Mouse (Mus musculus) myocyte (in vitro differentiated cells): Measurements from ENCODE around the gene Hpgds. TPM values are rescaled to one million over a fixed set of nuclear protein-coding genes. Genes with fewer than 3 reads are reported as not detected.

Experiments
- H3K27me3 ChIP-seq: one replicate; pipeline ENCODE4 v1.6.1; 2011; ENCODE audit not compliant: control insufficient read depth, insufficient read depth, insufficient read length
- H3K36me3 ChIP-seq: one replicate; pipeline ENCODE4 v1.6.1; 2011; ENCODE audit not compliant: control insufficient read depth, insufficient read depth
- H3K4me2 ChIP-seq: one replicate; pipeline ENCODE4 v1.6.1; 2011; ENCODE audit warnings: low read depth, control low read depth
- H3K4me3 ChIP-seq: one replicate; pipeline ENCODE4 v1.5.1; 2011; ENCODE audit warnings: mild to moderate bottlenecking, control low read depth, moderate library complexity
- H3K79me2 ChIP-seq: one replicate; pipeline ENCODE4 v1.6.1; 2011; ENCODE audit not compliant: control insufficient read depth, insufficient read depth
- H3ac ChIP-seq: one replicate; pipeline ENCODE4 v1.6.1; 2011; ENCODE audit not compliant: control insufficient read depth, insufficient read length
- CEBPB ChIP-seq: IDR thresholded peaks from 2 replicates; pipeline ENCODE4 v1.6.1; 2011; ENCODE audit warnings: mild to moderate bottlenecking, moderate library complexity; ENCODE audit not compliant: poor library complexity, insufficient read depth, severe bottlenecking
- E2F4 ChIP-seq: IDR thresholded peaks from one replicate; pipeline ENCODE4 v1.6.1; 2011; ENCODE audit warnings: mild to moderate bottlenecking, control low read depth, moderate library complexity; ENCODE audit not compliant: insufficient read depth
- MAX ChIP-seq: IDR thresholded peaks from one replicate; pipeline ENCODE4 v1.6.1; 2011; ENCODE audit warnings: low read depth, mild to moderate bottlenecking, control low read depth
- MYOD1 ChIP-seq, 3 experiments: IDR thresholded peaks; one replicate each; pipeline ENCODE4 v1.6.1; 2011; ENCODE audit warnings: control low read depth in 2 of 3, low read depth in 2 of 3, mild to moderate bottlenecking in 2 of 3, moderate library complexity in 1 of 3; ENCODE audit not compliant: insufficient read length in 2 of 3, control insufficient read depth in 1 of 3
- MYOG ChIP-seq, 3 experiments: IDR thresholded peaks; one replicate each; pipeline ENCODE4 v1.6.1; 2011; ENCODE audit warnings: control low read depth in 2 of 3, low read depth in 2 of 3, mild to moderate bottlenecking in 2 of 3; ENCODE audit not compliant: insufficient read length in 2 of 3, control insufficient read depth in 1 of 3, insufficient read depth in 1 of 3
- POLR2A ChIP-seq: IDR thresholded peaks from one replicate; pipeline ENCODE4 v1.6.1; 2011; ENCODE audit warnings: low read depth, mild to moderate bottlenecking, control low read depth, moderate library complexity; ENCODE audit not compliant: insufficient read length
- POLR2AphosphoS2 ChIP-seq: IDR thresholded peaks from one replicate; pipeline ENCODE4 v1.6.1; 2011; ENCODE audit warnings: low read depth, control low read depth; ENCODE audit not compliant: insufficient read length
- REST ChIP-seq: IDR thresholded peaks from one replicate; pipeline ENCODE4 v1.6.1; 2011; ENCODE audit warnings: mild to moderate bottlenecking, control low read depth, moderate library complexity; ENCODE audit not compliant: insufficient read depth, insufficient read length
- SRF ChIP-seq: IDR thresholded peaks from one replicate; pipeline ENCODE4 v1.6.1; 2011; ENCODE audit warnings: low read depth; ENCODE audit not compliant: control insufficient read depth, insufficient read length
- TCF12 ChIP-seq: IDR thresholded peaks from one replicate; pipeline ENCODE4 v1.6.1; 2011; ENCODE audit warnings: mild to moderate bottlenecking, control low read depth; ENCODE audit not compliant: poor library complexity, insufficient read depth, severe bottlenecking
- TCF3 ChIP-seq: IDR thresholded peaks from one replicate; pipeline ENCODE4 v1.6.1; 2011; ENCODE audit warnings: low read depth, control low read depth; ENCODE audit not compliant: insufficient read length
- USF1 ChIP-seq: IDR thresholded peaks from one replicate; pipeline ENCODE4 v1.6.1; 2011; ENCODE audit warnings: low read depth, mild to moderate bottlenecking, control low read depth, moderate library complexity
- polyA plus RNA-seq: library from polyadenylated mRNA; unstranded; fragments of >200 nt; fragmentation: generic; extraction: Trizol; gene quantifications from one replicate; pipeline ENCODE4 v1.2.1, GENCODE M21; 2012; ENCODE audit warnings: missing spikeins

The Hpgds gene
- polyA plus RNA-seq, 1 experiment, result 0.04 TPM

DNA sequence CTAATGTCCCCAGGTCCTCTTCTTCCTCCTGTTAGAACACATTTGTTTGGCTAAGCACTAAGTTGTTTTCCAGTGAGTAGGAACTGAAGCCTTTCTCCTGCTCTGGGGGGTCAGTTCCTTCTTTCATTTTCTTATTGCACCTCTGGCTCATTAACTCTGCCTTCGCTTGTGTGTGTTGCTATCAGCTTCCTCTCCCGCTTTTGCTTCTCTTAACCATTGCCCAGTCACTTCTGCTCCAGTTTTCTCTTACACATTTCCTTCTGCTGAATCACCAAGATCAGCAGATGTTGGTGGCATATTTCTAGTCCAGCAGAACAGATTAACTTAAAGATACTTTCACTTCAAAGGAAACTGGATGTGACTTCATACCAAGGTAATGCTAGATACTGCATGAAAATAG is 29.8 kb downstream of the Hpgds start:
- H3K79me2 ChIP-seq, result no peaks in the 10 kb centered on the region
- H3K36me3 ChIP-seq, result peaks cover 60% of the 10 kb centered on the region

DNA sequence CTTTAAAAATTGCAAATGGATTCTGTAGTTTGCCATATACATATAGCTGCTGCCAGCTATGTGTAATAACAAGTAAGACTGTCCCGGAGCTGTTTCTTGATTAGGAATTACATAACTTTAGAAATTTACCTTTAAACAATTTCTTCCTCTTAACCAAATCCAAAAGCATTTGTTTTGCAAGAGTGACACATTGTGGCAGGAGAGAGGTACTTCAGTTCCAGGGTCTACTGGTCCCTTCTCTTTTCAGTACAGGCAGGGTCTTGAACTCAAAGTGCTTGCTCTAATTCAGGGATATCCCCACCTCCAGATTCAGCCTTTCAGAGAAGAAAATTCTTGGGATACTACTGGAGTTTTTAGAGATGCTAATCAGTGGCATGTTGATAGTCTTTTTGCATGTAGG is 65.6 kb downstream of the Hpgds start:
- Histone ChIP-seq H3K36me3 (peaks cover 26% of the 10 kb centered on the region), H3K79me2 (no peaks in the 10 kb centered on the region)
- TF ChIP-seq MAX (no peak), POLR2AphosphoS2 (no peak), CEBPB (no peak), TCF12 (no peak), MYOD1 (IDR thresholded peaks at IDR 0.05; ENCODE audit: control insufficient read depth in 1 of 3, insufficient read length in 2 of 3, low read depth in 2 of 3) (no peak), POLR2A (no peak), REST (no peak)

More for the DNA sequence above, 29.8 kb downstream of the Hpgds start:
- TF ChIP-seq TCF12 (no peak), TCF3 (no peak), MAX (no peak)
- no peak overlapping the region for H3K4me3 ChIP-seq
- no peak overlapping the region for H3K4me2 ChIP-seq
- H3ac ChIP-seq, result no peak overlapping the region
- H3K27me3 ChIP-seq, result no peaks in the 10 kb centered on the region

DNA sequence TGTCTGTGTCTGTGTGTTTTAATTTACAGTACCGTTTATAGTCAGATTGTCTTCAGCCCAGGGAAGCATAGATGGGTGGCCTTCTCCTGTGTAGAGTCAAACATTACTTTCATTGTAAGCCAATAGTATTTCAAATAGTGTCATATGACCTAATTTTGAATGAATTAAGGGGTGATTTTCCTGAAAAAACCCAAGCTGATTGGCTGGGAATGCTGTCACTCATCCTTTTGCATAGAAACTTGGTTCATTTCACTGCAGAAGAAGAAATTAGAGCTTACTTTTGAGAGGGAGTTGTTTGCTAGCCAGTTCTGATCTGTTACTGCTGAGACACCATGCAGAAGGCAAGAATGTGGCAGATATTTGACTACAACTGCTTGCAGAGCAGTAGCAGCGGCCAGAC is 69.5 kb downstream of the Hpgds start:
- Histone ChIP-seq H3ac (no peak overlapping the region), H3K36me3 (peaks cover 44% of the 10 kb centered on the region), H3K79me2 (no peaks in the 10 kb centered on the region), H3K4me3 (no peak overlapping the region), H3K4me2 (no peak overlapping the region), H3K27me3 (no peaks in the 10 kb centered on the region)
- TF ChIP-seq SRF, result no peak
- no peak for TF ChIP-seq POLR2AphosphoS2
- TF ChIP-seq MYOD1 (IDR thresholded peaks at IDR 0.05; ENCODE audit: control insufficient read depth in 1 of 3, insufficient read length in 2 of 3, low read depth in 2 of 3), result no peak
- no peak for TF ChIP-seq POLR2A
- no peak for TF ChIP-seq CEBPB
- TF ChIP-seq E2F4, result no peak
- no peak for TF ChIP-seq USF1
- no peak for TF ChIP-seq MAX
- TF ChIP-seq TCF3, result no peak
- no peak for TF ChIP-seq TCF12
- TF ChIP-seq MYOG (IDR thresholded peaks at IDR 0.05; ENCODE audit: control insufficient read depth in 1 of 3, insufficient read depth in 1 of 3, insufficient read length in 2 of 3, low read depth in 2 of 3), result no peak
- TF ChIP-seq REST, result no peak

More for the DNA sequence above, 65.6 kb downstream of the Hpgds start:
- Histone ChIP-seq H3K27me3 (no peaks in the 10 kb centered on the region), H3K4me2 (no peak overlapping the region), H3K4me3 (no peak overlapping the region), H3ac (no peak overlapping the region)

Other genes starting within 250 kb of the Hpgds start
- 10.4 TPM for gene Smarcad1, start 102.3 kb downstream of the Hpgds start, polyA plus RNA-seq
- gene C130060K24Rik, start 236.2 kb upstream of the Hpgds start, polyA plus RNA-seq, result not detected